ENCODE assay signal across 10 mouse cellular contexts in the genomic region with DNA sequence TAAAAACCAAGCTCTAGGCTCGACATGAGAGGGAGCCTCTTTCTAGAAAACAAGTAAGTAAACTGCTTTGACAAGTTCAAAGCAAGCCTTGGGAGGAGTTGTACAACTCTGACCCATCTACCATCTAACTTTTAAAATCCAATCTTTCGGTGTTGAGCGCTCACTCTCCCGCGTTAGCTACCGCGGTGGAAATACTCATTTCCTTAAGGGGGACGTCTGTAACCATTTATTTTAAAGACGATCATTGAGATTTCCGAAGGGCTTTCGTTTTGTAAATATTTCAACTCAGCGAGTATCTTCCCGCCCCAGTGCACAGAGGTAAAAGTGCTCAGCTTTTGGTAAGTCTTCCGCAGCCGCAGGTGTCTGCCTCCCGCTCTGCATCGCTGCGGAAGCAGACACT. TPM values are rescaled to one million over a fixed set of nuclear protein-coding genes. Genes with fewer than 3 reads are reported as not detected.
A peak's percentile ranks its signal among the peaks of the same experiment; 100 is the strongest.
DNase-seq lines count a peak whose midpoint lies in the region; ATAC-seq and TF ChIP-seq lines count a peak whose summit lies in the region.
"Had no signal": no experiment of that assay in that cellular context is flagged by ENCODE, and none has a peak within 500 bp of the region (broad histone marks: within the 10 kb centered on the region; RNA-seq: fewer than 3 reads in every experiment).

No protein-coding gene starts in this region.

- WGBS in heart, embryonic 13.5 days = 14% methylated on average over 18 of the region's 18 CpGs
- 21% methylated on average over 18 of the region's 18 CpGs for WGBS in forebrain, postnatal 0 days
- 19% methylated on average over 18 of the region's 18 CpGs for WGBS in midbrain, embryonic 14.5 days

- H3K4me1 ChIP-seq in heart, embryonic 13.5 days = no peaks in the 10 kb centered on the region
- no peaks in the 10 kb centered on the region for H3K4me1 ChIP-seq in bone marrow macrophage, adult 2 months (ENCODE audit: control insufficient read depth, insufficient read depth, low read length)
- H3K4me1 ChIP-seq in forebrain, postnatal 0 days (ENCODE audit: insufficient read depth) = no peaks in the 10 kb centered on the region
- no peaks in the 10 kb centered on the region for H3K4me1 ChIP-seq in midbrain, embryonic 14.5 days (ENCODE audit: control insufficient read depth, insufficient read depth, low read length)

- no peak for TF ChIP-seq POLR2A in bone marrow macrophage, adult 2 months (IDR thresholded peaks at IDR 0.05; ENCODE audit: borderline replicate concordance, low read depth, low read length)

- H3K9me3 ChIP-seq in heart, embryonic 13.5 days = no peaks in the 10 kb centered on the region
- no peaks in the 10 kb centered on the region for H3K9me3 ChIP-seq in forebrain, postnatal 0 days (ENCODE audit: low read length)
- H3K9me3 ChIP-seq in midbrain, embryonic 14.5 days (ENCODE audit: control insufficient read depth, low read length) = no peaks in the 10 kb centered on the region

- no peak for ATAC-seq in heart, embryonic 13.5 days (ENCODE audit: extremely low read depth, insufficient number of reproducible peaks, low FRiP score, low TSS enrichment)
- no peak for ATAC-seq in forebrain, postnatal 0 days
- no peak for ATAC-seq in midbrain, embryonic 14.5 days (ENCODE audit: low FRiP score, low TSS enrichment)

- H3K4me3 ChIP-seq in heart, embryonic 13.5 days = peak overlapping the region; percentile 58
- peak overlapping the region; percentile 30 for H3K4me3 ChIP-seq in bone marrow macrophage, adult 2 months (ENCODE audit: insufficient read depth, low read length)
- H3K4me3 ChIP-seq in forebrain, postnatal 0 days (ENCODE audit: low read depth, low read length) = peak overlapping the region; percentile 48; the same call in 1 of the 2 replicates
- H3K4me3 ChIP-seq in midbrain, embryonic 14.5 days (replicated peaks; ENCODE audit: low read depth, low read length) = peak overlapping the region; percentile 46

- H3K27ac ChIP-seq in heart, embryonic 13.5 days (replicated peaks) = no peak overlapping the region
- H3K27ac ChIP-seq in bone marrow macrophage, adult 2 months (ENCODE audit: insufficient read depth, low read depth, low read length) = no peak overlapping the region
- H3K27ac ChIP-seq in forebrain, postnatal 0 days (ENCODE audit: low read depth, low read length) = no peak overlapping the region
- H3K27ac ChIP-seq in midbrain, embryonic 14.5 days (replicated peaks; ENCODE audit: low read depth, low read length) = no peak overlapping the region

- H3K27me3 ChIP-seq in heart, embryonic 13.5 days (replicated peaks) = peaks cover 88% of the 10 kb centered on the region
- no peaks in the 10 kb centered on the region for H3K27me3 ChIP-seq in forebrain, postnatal 0 days (ENCODE audit: insufficient read depth, low read length)
- H3K27me3 ChIP-seq in midbrain, embryonic 14.5 days (ENCODE audit: control insufficient read depth, insufficient read depth, low read length) = no peaks in the 10 kb centered on the region

- no peak for TF ChIP-seq CTCF in bone marrow macrophage, adult 2 months (IDR thresholded peaks at IDR 0.05; ENCODE audit: low read depth, low read length)
- TF ChIP-seq CTCF in forebrain, postnatal 0 days (IDR thresholded peaks at IDR 0.05; ENCODE audit: low read depth) = no peak

- H3K9ac ChIP-seq in heart, embryonic 13.5 days = 0 out of 2 replicates have a peak overlapping the region, but pooled peaks have one; percentile 24
- no peak overlapping the region for H3K9ac ChIP-seq in forebrain, postnatal 0 days
- H3K9ac ChIP-seq in midbrain, embryonic 14.5 days (replicated peaks; ENCODE audit: low read length) = no peak overlapping the region

- peak overlapping the region; percentile 72 for H3K4me2 ChIP-seq in heart, embryonic 13.5 days
- peak overlapping the region; percentile 64 for H3K4me2 ChIP-seq in forebrain, postnatal 0 days (ENCODE audit: low read depth)
- peak overlapping the region; percentile 62 for H3K4me2 ChIP-seq in midbrain, embryonic 14.5 days (ENCODE audit: low read length)

- DNase-seq in heart, adult 11 months = no peak
- DNase-seq in forebrain, postnatal 0 days = no peak
- DNase-seq in midbrain, embryonic 14.5 days = peak; percentile 7
- DNase-seq in B cell, adult 2 months = no peak
- no peak for DNase-seq in right cerebral cortex, postnatal 36 days (ENCODE audit: low spot score in 2 of 2)
- no peak for DNase-seq in cerebellum, postnatal 25 days
- DNase-seq: cerebellum, adult 9-11 months had no signal

- H3K36me3 ChIP-seq in heart, embryonic 13.5 days = no peaks in the 10 kb centered on the region
- H3K36me3 ChIP-seq in forebrain, postnatal 0 days (ENCODE audit: insufficient read depth) = no peaks in the 10 kb centered on the region
- no peaks in the 10 kb centered on the region for H3K36me3 ChIP-seq in midbrain, embryonic 14.5 days (ENCODE audit: control insufficient read depth, insufficient read depth, low read length)

RNA-seq across cellular contexts. Expression of gene Sox3, which starts 2.6 kb away (rescaled TPM):
- 0.29 and 0.56 TPM in 2 replicates for polyA plus RNA-seq in heart, embryonic 13.5 days (2015; fragmentation: Nextera tagmentation; extraction: Ambion mirVana)
- not detected in 2 replicates for polyA plus RNA-seq in bone marrow macrophage, adult 2 months (2012; ENCODE audit: insufficient read depth, insufficient read length, missing spikeins)
- total RNA-seq in forebrain, postnatal 0 days (2014; rRNA removed) = 2.0 and 2.4 TPM in 2 replicates
- polyA plus RNA-seq in forebrain, postnatal 0 days (2015; fragmentation: Nextera tagmentation; extraction: Ambion mirVana) = 2.1 and 2.7 TPM in 2 replicates
- polyA plus RNA-seq in midbrain, embryonic 14.5 days (2014; fragmentation: Nextera tagmentation; extraction: Ambion mirVana) = 2.6 and 2.7 TPM in 2 replicates
- polyA plus RNA-seq: kidney, embryonic 16.5 days had no signal
